Mouse (Mus musculus): ENCODE measurements around the gene Bcan.

The Bcan gene

DNA sequence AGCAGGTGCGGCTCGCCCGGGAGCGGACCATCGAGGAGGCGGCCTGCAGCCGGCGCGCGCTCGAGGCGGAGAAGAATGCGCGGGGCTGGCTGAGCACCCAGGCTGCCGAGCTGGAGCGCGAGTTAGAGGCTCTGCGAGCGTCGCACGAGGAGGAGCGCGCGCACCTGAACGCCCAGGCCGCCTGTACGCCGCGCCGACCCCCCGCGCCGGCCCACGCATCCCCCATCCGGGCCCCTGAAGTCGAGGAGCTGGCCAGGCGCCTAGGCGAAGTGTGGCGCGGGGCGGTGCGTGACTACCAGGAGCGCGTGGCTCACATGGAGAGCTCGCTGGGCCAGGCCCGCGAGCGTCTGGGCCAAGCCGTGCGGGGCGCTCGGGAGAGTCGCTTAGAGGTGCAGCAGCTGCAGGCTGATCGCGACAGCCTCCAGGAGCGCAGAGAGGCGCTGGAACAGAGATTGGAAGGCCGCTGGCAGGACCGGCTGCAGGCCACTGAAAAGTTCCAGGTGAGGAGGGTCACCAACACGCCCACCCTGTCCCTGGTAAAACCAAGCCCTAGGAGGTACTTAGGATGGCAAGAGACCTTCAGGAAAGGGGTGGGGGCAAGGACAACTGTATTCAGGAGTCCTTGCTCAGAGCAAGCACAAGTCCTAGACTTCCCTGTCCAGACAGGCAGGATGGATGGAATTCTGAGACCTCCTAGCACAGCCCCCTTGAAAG is 28.4 kb downstream of the Bcan start:
- DNase-seq, result no peak

GRCm38 (mm10) chr3:87970939-87971488 is 29.0 kb downstream of the Bcan start, which contains the start of gene Nes:
Gene Nes, plus strand, starts transcription at chr3:87971078.
- no peak for DNase-seq

DNA sequence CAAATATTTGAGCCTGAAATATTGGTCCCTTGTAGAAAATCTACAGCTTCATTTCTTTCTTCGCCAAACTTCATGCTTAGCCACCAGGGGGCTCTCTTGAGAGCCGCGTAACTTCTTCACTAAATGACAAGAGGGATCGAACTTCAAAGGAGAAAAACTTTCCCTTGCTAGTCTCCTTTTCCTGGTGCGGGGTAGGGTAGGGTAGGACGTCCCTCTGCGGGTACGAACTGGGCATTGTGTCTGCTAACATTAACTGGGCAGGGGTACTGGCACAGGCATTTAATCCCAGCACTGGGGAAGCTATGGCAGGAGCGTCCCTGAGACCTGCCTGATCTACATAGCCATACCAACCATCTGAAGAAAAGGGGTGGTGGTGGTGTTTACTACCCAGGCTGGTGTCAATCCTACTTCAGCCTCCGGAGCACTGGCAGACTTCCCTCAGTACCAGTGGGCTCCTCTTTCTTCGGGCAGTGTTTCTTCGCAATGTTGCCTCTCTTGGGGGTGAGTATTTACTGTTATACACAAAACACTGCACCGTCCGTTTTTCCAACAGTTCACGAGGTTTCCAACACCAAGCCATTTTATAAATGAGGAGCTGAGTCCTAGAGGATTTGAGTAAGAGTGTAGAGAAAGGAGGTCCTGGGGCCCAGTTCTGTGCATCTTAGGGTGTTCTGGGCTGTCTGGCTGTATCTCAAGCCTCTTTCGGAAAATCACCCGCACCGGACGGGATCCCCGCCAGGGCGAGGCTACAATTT is 29.7 kb downstream of the Bcan start:
- DNase-seq, result no peak

DNA sequence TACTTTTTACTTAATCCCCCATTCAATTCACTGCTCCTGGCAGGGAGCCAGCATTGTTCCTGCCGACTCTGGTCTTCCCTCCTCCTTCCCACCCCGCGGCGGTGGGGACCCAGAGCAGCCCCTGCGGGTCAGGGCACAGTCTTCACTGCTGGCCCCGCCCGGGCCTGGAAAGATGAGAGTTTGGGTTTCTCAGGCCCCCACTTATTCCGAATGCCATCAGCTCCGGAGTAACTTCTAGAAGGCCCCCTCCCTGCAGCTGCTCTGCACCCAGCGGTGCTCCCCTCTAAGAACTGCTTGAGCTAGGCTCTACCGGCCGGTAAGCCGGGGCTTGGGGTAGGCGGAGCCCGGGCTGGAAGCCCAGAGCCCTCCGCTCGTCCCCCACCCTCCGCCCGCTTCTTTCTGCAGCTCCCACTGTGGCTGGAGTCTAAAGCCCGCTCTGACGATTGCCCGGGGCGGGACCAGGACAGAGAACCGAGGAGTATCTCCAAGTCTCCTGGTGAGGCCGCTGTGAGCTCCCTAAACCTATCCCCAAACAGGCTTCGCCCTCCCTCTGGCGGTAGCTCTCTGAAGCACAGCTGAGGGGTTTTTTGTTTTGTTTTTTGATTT is 39.3 kb downstream of the Bcan start:
- DNase-seq, result peak; percentile 61

GRCm38 (mm10) chr3:87960191-87960585 is 39.8 kb downstream of the Bcan start:
- no peak for DNase-seq

- no peak for DNase-seq
Measured at GRCm38 (mm10) chr3:87959371-87959770, 40.7 kb downstream of the Bcan start.

DNA sequence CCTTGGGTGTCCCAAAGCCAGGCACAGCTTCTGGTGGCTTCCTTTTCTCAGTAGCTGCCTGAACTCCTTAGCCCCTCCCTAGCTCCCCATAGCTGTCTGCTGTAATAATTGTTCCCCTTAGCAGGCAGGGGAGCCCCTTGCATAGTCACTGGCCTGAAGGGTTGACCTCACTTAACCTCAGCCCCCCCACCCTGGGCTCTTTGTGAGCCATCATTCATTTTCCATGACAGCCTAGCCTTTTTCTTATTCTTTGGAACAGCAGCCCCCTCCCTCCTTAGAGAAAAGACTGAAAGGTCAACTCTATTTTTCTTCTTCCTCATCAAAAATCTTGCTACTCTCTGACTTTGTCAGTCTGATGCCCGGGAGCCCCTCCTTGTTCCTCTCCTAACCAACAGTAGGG is 41.1 kb downstream of the Bcan start:
- DNase-seq, result no peak

- no peak for DNase-seq
Measured at GRCm38 (mm10) chr3:87958476-87958875, 41.6 kb downstream of the Bcan start.

DNA sequence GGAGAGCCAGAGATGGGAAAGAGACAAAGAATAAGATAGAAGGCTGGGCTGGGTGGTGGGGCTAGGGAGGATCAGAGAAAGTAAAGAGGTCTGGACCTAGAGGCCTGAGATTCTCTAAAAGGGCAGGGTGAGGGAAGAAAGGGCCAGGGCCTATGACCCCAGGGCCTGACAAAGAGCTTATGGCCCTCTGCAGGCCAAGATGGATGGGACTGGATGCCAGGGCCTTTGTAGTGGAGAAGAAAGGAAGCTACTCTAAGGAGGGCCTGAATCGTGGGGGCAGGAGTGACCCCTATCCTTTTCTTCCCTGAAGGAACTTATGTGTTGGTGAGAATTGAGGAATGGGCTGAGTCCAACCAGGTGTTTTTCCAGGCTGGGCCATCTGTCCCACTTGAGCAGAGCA is 42.0 kb downstream of the Bcan start:
- DNase-seq, result no peak

DNA sequence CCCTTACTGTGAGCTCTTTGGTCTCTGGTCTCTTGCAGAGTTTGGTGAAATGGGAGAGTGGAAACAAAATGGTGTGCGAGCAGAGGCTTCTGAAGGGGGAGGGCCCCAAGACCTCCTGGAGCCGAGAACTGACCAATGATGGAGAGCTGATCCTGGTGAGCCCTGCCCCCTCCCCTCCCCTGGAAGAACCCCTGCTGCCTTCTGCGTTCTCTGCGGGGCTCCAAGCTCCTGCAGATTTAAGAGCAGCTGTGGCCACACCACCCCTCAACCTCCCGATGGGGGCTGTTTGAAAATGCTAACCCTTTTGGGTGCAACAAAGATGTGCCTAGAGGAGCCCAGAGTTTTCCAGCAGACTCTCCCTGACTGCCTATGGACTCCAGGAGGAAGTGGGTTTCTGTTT is 47.6 kb downstream of the Bcan start:
- DNase-seq, result no peak

- no peak for DNase-seq
Measured at GRCm38 (mm10) chr3:87951946-87952345, 48.1 kb downstream of the Bcan start.

DNA sequence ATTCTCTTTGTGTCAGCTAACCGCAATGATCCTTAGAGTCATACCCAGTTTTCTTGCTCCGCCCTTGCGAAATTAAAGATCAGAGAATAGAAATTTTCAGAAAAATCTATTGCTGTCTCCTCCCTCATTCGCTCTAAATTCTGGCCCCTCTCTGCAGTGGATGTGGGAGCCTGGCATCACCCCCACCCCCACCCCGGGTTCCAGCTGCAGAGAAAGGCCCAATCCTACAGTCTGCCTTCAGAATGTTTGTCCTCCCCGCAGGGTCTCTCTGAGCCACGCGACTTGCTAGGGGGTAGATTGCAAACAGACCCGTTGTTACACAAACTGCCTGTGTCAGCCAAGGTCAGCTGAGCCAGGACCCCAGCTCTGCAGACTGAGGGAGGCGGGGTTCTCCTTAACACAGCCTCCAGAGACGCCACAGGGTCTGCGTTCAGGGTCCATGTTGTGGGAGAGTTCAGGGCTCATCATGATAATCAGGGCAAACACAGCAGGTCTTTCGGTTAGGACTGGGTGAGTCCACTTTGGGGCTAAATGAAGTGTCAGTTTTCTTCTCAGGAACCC is 50.0 kb downstream of the Bcan start:
- no peak for DNase-seq

DNA sequence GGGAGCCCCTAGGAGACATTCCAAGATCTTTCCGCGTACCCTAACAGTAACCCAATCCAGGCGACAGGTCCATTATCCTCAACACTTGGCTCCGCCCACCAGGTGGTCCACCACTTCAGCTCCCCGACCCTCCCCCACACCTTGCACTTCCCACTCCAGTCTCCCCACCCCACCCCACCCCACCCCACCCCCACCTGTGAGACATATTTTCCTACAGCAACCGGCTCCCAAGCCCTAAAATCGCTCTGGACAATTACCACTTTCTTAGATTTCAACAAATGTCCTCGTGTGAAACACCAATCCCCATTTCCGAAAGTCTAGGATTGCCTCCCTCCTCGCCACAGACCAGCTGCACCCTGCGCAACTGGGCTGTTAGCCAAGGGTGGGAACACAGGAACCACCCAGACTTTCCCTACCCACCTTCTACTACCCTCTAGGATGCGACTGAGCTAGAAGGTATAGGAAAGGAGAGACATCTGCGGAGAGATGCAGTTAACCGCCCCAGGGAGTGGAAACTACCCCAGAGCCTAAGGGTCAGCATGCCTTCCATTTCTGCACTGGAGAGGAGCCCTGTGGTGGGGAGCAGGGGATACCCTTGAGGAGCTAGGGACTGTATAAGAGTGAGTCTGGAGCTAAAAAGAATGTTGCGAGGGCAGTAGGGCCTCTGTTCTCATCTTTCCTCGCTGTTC is 50.6 kb downstream of the Bcan start:
- no peak for DNase-seq

- DNase-seq, result no peak
Measured at GRCm38 (mm10) chr3:87948378-87949265, 51.4 kb downstream of the Bcan start, which contains the start of gene Crabp2. Gene Crabp2, plus strand, starts transcription at chr3:87948666.

DNA sequence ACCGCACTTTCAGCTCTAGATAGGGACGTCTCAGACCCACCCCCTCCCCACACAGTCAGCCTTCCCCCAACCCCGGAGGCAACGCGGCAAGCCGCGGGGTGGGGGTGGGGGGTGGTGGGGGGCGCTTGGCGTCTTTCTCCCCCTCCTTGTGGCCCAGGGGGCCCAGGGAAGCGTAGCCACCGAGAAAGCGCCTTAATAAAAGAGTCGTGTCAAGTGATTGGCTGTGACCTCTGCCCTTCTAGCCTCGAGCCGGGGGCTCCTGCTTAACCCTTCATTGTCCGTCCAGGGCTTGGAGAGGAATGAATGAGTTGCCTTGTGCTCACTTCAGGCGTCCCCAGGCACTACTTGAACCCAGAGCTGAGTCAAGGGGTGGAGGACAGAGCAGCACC is 52.2 kb downstream of the Bcan start:
- DNase-seq, result no peak

DNA sequence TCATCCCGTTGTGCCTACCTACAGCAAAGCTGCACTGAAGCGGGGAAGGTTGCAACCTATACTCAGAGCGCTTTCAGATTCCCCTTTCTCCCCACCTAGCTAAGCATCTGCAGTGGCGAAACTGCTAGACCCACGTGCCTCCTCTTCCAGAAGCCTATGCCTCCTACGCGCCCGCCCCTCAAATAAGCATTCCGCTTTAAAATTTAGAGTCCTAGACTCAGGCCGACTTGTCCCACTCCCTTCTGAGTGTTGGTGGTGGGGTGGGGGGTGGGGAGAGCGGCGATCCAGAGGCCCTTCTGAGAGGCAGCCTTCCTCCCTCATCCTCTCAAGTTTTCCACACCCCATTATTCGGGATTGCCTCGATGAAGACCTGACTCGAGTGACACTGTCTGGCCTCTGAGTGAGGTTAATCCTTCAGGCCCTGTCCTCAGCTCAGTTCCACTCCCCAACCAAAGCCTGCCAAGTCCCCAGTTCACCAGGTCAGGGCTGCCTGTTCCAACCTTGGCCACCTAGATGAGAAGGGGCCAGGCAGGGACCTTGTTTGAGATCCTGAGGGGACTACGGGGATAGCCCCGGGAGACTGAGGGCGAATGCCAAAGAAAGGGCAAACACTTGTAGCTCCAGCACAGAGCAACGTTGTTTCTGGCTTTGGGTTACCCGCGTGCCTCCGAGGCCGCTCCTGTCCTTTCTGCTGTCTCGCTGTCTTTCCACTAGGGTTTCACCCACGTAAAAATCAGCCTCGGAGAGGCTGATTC is 52.8 kb downstream of the Bcan start:
- no peak for DNase-seq

GRCm38 (mm10) chr3:87946541-87946860 is 53.5 kb downstream of the Bcan start:
- no peak for DNase-seq

- DNase-seq, result no peak
Measured at GRCm38 (mm10) chr3:87945781-87946540, 54.1 kb downstream of the Bcan start.

- DNase-seq, result no peak
Measured at GRCm38 (mm10) chr3:87944838-87945600, 55.0 kb downstream of the Bcan start.

DNA sequence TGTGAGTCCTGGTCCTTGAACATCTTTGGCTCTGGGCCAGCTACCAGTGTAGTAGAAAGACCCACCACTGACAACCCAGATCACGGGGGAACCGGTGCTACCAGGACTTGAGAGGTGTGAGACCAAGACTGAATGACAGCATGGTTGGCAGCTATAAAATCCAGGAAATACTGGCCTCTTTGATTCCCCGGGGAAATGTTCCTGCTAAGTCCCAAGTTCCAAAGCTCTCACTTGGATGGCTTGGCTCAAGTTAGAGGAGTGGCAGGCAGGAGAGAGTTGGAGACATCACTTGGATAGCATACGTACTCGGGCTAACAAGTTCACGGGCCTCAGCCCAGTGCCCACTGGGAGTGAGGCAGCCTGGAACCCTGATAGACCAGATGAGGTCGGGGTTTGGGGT is 56.4 kb downstream of the Bcan start:
- DNase-seq, result no peak

All from cerebellum, adult 11-12 months (tissue).